Mouse (Mus musculus) thymus, postnatal 25 days (tissue): ENCODE data around the gene 1700001C02Rik.

Experiments
- DNase-seq: peaks from one replicate; pipeline ENCODE4 v3.0.0; 2022

1700001C02Rik gene

GRCm38 (mm10) chr5:30465861-30466260 is at the start of gene 1700001C02Rik:
TSS of gene 1700001C02Rik (plus strand) at chr5:30466047.
- DNase-seq = no peak

GRCm38 (mm10) chr5:30416665-30417064 is 49.2 kb upstream of the 1700001C02Rik start:
- DNase-seq = no peak

GRCm38 (mm10) chr5:30423121-30423520 is 42.7 kb upstream of the 1700001C02Rik start:
- no peak for DNase-seq

GRCm38 (mm10) chr5:30423572-30424244 is 42.1 kb upstream of the 1700001C02Rik start:
- DNase-seq = peak; percentile 40

- DNase-seq = no peak
These were observed 38.4 kb upstream of the 1700001C02Rik start for GRCm38 (mm10) chr5:30427406-30427805.

GRCm38 (mm10) chr5:30438931-30439330 is 26.9 kb upstream of the 1700001C02Rik start:
- DNase-seq = no peak

- DNase-seq = no peak
These were observed 25.4 kb upstream of the 1700001C02Rik start for GRCm38 (mm10) chr5:30440308-30440906.

- DNase-seq = no peak
These were observed 23.7 kb upstream of the 1700001C02Rik start for GRCm38 (mm10) chr5:30442196-30442595.

- no peak for DNase-seq
These were observed 21.4 kb upstream of the 1700001C02Rik start for GRCm38 (mm10) chr5:30444327-30444895.

GRCm38 (mm10) chr5:30456056-30456455 is 9.8 kb upstream of the 1700001C02Rik start:
- DNase-seq = no peak

- no peak for DNase-seq
These were observed 5.7 kb upstream of the 1700001C02Rik start for GRCm38 (mm10) chr5:30460155-30460554.

- no peak for DNase-seq
These were observed 4.0 kb upstream of the 1700001C02Rik start, which contains the start of gene Otof for GRCm38 (mm10) chr5:30461821-30462220. TSS of gene Otof (minus strand) at chr5:30461932.

- no peak for DNase-seq
These were observed 468 bp downstream of the 1700001C02Rik start for GRCm38 (mm10) chr5:30466315-30466714.

GRCm38 (mm10) chr5:30470454-30470853 is 4.6 kb downstream of the 1700001C02Rik start:
- no peak for DNase-seq

GRCm38 (mm10) chr5:30472148-30472547 is 6.3 kb downstream of the 1700001C02Rik start:
- DNase-seq = no peak

- DNase-seq = peak; percentile 37
These were observed 10.7 kb downstream of the 1700001C02Rik start for GRCm38 (mm10) chr5:30476534-30476933.

- peak; percentile 70 for DNase-seq
These were observed 16.5 kb downstream of the 1700001C02Rik start for GRCm38 (mm10) chr5:30482319-30482718.

GRCm38 (mm10) chr5:30483533-30483932 is 17.7 kb downstream of the 1700001C02Rik start:
- no peak for DNase-seq

GRCm38 (mm10) chr5:30484591-30484990 is 18.7 kb downstream of the 1700001C02Rik start:
- no peak for DNase-seq

- DNase-seq = no peak
These were observed 19.3 kb downstream of the 1700001C02Rik start for GRCm38 (mm10) chr5:30485136-30485535.

- no peak for DNase-seq
These were observed 24.4 kb downstream of the 1700001C02Rik start for GRCm38 (mm10) chr5:30490215-30490614.

- no peak for DNase-seq
These were observed 25.0 kb downstream of the 1700001C02Rik start for GRCm38 (mm10) chr5:30490845-30491244.

- DNase-seq = no peak
These were observed 27.9 kb downstream of the 1700001C02Rik start for GRCm38 (mm10) chr5:30493723-30494122.

- no peak for DNase-seq
These were observed 28.8 kb downstream of the 1700001C02Rik start for GRCm38 (mm10) chr5:30494606-30495005.
